Mouse (Mus musculus): ENCODE data around the gene Net1.
A peak's percentile ranks its signal among the peaks of the same experiment; 100 is the strongest.
"Not testable (repeated sequence)": the region's sequence is repeated elsewhere in the genome, so short reads cannot be mapped to it uniquely, and the experiment has no call there.

Gene Net1

DNA sequence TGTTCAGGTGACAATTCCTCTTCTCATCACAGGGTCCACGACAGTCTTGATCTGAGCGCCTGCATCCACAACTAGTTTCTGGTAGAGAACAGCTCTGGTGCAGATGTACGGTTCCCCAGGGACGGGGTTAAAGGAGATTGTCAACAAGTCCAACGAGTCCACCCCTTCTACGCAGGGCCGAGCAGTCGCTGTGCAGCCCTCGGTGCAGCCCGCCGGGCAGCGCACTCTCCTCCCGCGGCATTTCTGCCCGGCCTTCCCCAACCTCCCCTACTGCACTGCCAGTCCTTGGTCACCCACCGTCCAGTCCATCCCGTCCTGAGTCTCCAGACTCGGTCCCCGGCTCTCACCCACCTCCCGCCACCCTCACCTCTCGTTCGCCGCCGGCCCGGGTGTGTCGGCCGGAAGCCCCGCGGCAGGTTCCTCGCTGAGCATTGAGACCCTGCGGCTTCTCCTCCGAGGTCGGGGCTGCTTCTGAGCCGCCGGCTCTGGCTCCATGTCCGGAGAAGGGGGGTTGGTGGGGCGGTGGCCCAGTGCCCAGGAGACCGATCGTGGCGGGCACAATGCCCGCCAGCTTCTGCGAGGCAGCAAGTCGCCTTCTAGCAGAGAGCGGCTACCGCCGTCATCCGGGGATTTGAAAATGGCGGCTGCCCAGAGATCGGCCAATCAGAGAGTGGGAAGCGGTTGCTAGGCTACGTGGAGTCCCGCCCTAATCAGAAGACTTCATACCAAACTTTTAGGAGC is at the start of gene Net1, which contains the start of gene Tubal3:
Gene Net1, minus strand, starts transcription at position 650 of the 741 bp plus-strand sequence.
Gene Tubal3, plus strand, starts transcription at position 704 of the 741 bp plus-strand sequence.
- peak; percentile 92 for DNase-seq (ENCODE audit: low read depth, low spot score)

DNA sequence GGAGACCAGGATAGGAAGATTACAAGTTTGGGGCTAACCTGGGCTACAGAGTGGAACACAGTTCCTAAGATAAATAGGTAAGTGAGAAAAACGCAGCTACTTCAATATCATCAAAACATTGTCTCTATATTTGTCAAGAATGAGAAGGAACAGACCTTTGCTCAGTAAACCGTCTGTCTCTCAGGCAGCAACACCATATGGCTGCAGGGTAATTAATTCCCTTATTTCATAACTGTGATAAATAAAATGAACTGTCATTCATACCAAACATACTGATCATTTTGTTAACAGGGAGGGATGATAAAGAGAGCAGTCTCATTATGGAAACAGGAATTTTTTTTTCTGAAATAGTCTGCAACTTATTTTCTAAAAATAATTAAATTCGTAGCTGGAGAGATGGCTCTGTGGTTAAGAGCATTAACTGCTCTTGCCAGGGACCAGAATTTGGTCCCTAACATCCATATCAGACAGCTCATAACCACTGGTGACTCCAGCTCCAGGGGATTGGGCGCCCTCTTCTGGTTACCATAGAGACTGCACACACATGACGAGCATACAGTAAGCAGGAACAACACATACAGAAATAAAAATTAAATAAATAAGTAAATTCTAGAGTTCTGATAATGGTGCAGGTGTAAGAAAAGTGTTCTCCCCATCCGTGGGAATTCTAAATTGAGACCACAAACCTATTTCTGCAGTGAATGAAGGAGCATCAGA is 33.3 kb upstream of the Net1 start:
- DNase-seq (ENCODE audit: low read depth, low spot score) = no peak

DNA sequence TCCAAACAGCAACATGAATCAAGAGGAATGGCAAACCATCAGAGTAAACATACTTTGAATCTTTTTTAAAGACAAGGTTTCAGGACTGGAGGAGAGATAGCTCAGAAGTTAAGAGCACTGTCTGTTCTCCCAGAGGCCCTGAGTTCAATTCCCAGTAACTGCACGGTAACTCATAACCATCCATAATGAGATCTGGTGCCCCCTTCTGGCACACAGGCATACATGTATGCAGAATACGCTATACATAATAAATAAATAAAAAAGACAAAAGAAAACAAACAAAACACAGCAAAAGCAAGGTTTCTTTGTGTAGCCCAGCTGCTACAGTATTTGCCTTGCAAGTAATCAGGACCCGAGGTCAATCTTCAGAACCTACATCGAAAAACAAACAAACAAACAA is 31.5 kb upstream of the Net1 start:
- DNase-seq (ENCODE audit: low read depth, low spot score) = no peak

DNA sequence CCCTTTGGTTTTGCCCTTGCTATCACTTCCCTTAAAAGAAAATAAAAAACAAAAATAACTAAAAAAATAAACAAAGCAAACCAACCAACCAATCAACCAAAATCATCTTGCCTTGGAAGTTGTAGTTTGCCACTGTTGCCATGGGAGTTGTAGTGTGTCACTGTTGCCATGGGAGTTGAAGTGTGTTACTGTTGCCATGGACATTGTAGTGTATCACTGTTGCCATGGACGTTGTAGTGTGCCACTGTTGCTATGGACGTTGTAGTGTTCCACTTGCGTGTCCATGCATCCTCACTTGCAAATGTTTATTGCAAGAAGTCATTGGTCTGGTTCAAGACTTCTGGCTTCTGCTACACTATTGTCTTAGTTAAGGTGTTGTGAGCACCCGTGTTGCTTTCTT is 29.2 kb upstream of the Net1 start:
- no peak for DNase-seq (ENCODE audit: low read depth, low spot score)

DNA sequence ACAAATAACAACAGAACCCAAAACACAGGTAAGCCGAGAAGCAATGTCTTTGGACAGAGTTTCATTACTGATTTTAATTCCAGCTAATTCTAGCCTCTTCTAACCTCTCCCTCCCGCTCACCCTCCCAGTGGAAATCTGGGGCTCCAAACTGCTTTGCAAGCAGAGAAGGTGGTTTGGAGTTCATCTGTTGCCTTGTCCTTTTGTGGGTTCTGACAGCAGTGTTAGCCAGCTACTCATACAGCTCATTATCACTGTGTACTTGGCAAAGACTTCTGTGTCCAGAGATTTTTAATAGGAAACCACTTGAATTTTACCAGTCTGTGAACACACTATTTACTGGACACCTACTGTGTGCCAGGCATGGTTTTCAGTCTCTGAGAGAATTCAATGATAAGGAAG is 27.2 kb upstream of the Net1 start, which contains the start of gene Ucn3:
Gene Ucn3, minus strand, starts transcription at position 101 of the 400 bp plus-strand sequence.
- no peak for DNase-seq (ENCODE audit: low read depth, low spot score)

DNA sequence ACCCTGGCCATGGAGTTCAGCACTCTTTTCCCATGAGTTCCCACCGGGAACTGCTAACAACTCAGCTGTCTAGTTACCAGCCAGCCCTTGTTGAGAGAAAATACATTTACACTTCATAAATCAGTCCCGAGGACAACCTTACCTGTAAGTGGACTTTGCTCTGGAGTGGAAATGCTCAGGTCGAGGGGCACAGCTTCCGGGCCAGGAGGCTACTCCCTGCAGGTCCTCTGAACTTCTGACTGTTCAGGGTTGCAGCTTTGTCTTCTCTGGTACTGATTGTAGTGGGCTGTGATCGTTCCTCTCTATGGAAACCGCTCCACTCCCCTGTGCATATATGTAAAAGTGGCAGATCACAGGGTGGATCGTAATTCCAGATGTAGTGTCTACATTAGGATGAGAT is 26.7 kb upstream of the Net1 start:
- DNase-seq (ENCODE audit: low read depth, low spot score) = no peak

DNA sequence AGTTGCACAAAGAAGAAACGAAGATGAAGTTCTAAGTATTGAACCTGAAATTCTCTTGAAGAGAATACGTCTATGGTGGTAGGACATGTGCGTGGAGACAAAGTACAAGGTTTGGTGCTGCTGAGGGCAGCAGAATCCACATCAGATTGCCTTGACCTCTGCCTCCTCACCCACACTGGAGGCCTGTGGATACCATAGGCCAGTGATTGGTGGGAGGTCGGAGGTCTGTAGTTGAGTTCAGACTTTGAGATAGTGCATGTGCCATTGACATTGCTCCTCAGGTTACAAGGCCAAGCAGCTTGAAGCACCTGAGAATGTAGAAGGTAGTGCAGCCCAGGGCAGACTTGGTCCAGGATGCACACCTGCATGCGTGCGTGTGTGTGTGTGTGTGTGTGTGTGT is 8.0 kb upstream of the Net1 start:
- DNase-seq (ENCODE audit: low read depth, low spot score) = no peak

DNA sequence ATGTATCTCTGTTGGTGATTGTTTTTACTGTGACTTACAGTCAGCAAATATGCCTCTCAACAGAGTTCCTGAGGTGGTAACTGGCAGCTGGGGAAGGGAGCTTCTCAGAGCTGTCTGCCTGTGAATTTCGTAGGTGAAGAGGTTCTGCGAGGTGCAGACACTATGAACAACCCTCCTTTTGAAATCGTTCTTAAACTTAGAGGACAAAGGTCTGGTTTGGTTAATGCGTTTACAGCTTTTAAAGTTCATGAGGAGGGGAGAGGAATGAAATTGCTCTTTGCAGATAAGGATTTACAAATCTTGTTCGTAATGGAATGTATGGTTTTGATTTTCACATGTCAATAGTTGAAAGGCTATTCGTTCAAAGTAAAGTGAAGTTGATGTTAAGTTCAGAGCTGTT is 7.6 kb upstream of the Net1 start:
- no peak for DNase-seq (ENCODE audit: low read depth, low spot score)

DNA sequence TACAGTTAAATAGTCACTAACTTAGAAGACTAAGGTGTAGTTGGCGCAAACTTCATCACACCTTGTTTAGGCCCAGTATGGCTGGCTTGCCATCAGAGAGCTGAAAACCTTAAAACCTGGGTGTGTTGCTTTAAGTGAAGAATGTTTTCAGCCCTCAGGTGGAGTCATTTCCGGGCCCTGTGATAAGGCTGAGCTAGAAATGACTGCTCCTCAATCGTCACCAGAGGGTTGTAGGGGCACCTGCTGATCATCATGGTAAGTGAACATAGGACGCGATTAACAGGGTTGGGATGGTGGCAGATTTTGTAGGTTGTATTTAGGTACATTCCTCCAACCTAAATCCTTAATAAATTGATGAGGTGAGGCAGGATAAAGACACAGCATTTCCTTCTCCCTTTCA is 6.5 kb upstream of the Net1 start:
- no peak for DNase-seq (ENCODE audit: low read depth, low spot score)

DNA sequence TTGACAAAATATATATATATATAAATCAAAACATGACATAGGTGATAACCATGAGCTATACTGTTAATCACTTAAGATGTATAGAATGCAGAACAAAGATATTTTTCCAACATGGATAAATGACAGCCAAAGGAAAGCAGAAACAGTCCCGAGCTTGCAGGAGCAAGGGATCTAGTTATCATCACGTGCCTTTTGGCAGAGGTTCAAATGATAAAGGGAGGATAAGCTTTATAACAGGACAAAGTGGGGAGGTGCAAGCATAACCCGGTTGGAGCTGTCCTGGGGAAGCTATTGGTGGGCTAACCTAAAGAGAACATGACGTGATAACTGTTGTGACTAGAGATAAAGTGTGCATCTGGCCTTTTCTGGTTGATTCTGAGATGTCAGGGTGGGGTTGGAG is 4.5 kb downstream of the Net1 start:
- DNase-seq (ENCODE audit: low read depth, low spot score) = no peak

DNA sequence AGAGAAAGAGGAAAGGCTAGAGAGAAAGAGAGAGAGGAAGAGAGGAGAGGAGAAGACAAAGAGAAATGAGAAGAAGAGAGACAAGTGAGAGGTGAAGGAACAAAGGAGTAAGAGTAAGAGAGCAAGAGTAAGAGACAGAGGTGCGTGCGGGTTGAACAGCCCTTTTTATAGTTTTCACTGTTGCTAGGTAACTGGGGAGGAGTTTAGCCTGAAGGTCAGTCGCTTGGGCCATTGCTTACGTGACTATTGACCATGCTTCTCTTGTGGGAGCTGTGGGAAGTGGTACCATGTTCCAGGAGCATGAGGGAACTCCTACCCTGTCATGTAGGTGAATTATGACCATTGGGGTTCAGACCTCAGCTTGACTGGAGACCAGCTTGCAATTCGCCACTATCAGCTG is 7.7 kb downstream of the Net1 start:
- no peak for DNase-seq (ENCODE audit: low read depth, low spot score)

DNA sequence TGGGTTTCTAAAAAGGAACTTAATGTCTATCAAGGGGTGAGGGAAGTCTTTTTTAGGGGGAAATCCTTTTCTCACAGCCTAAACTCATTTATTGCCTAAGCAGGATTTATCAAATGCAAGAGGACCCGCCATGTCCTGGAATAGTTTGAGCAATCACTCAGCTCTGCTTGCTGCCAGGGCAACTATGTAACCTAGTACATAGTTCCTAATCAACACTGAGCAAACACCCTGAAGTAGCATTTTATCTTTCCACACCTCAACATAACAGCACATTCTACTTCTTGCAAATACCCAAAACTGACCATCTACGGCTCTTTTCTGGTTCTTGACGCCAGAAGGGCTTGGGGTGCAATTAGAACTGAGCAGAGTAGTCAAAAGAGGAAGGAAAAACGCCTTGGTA is 9.8 kb downstream of the Net1 start:
- DNase-seq (ENCODE audit: low read depth, low spot score) = no peak

DNA sequence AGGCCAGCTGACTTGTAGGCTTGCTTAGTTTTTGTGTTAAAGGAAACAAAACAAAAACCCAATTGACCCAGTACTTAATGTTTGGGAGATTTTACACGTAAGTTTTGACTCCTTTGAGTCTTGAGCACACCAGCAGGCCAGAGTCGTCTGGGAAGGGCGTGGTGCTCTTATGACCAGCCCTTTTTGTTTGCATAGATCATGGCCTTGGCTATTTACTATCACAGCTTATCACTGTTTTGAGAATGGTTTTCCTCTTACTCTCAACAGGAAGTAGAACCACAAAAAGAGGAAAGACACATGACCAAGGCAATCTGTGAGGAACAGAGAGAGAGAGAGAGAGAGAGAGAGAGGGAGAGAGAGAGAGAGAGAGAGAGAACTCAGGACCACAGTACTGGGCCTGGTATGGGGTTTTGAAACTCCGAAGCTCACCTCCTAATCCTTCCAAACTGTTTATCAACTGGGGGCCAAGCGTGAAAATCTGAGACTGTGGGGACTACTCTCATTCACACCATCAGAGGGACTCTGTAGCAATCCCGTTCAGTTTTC is 10.8 kb downstream of the Net1 start:
- DNase-seq (ENCODE audit: low read depth, low spot score) = no peak

DNA sequence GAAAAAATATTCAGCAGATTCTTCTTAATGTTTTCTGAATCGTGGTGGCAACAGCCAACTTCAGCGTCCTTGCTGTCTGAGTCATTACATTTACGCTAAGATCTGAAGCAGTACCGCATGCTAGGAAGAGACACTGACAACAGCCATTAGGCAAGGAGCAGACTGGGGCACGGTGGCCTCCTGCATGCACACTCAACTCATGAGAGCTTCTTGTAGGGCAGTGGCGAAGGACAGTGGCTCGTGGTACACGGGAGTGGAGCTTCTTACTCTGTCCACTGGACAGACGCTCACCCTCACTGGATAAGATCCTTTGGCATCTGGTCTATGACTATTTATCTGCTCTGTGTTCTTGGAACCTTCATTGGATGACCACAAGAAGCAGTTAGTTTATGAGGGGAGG is 18.7 kb downstream of the Net1 start:
- no peak for DNase-seq (ENCODE audit: low read depth, low spot score)

DNA sequence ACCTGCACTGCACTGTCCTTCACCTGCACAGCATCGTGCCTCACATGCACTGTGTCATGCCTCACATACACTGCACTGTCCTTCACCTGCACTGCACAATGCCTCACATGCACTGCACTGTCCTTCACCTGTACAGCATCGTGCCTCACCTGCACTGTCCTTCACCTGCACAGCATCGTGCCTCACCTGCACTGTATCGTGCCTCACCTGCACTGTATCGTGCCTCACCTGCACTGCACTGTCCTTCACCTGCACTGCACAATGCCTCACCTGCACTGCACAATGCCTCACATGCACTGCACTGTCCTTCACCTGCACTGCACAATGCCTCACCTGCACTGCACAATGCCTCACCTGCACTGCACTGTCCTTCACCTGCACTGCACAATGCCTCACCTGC is 19.8 kb downstream of the Net1 start:
- not testable (repeated sequence) for DNase-seq (ENCODE audit: low read depth, low spot score)

DNA sequence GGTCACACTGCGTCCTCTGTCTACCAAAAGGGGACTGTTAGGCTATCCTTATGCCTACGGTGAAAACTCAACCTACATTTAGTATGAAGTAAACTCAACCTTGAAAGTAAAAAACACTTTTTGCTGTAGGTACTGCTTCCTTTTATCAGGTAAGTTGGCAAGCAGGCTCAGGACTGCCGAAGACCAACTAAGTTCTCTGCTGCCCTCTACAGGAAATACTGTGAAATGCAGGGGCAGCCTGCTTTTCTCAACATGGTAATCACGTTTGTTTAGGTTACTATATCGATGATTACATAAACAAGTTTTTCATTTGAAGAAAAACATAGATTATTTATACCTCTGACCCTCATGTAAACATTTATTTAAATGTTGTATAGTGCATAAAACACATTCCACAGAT is 21.1 kb downstream of the Net1 start:
- peak; percentile 72 for DNase-seq (ENCODE audit: low read depth, low spot score)

DNA sequence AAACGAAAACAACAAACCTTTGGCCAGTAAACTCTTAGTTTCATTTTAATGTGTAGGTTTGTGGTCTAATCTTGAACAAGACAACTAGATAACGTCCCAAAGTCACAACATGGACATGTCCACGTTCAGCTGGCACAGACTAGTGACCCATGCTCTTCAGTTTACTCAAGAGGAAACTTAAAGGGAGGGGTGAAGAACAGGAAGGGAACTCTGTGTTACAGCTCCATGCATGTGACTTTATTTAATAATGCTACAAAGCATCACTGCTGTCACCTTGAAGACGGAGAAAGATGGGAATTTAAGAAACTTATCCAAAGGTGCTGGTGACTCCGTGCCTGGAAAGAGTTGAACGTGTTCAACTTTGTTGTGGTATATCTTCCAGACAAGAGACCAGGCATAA is 22.0 kb downstream of the Net1 start:
- no peak for DNase-seq (ENCODE audit: low read depth, low spot score)

DNA sequence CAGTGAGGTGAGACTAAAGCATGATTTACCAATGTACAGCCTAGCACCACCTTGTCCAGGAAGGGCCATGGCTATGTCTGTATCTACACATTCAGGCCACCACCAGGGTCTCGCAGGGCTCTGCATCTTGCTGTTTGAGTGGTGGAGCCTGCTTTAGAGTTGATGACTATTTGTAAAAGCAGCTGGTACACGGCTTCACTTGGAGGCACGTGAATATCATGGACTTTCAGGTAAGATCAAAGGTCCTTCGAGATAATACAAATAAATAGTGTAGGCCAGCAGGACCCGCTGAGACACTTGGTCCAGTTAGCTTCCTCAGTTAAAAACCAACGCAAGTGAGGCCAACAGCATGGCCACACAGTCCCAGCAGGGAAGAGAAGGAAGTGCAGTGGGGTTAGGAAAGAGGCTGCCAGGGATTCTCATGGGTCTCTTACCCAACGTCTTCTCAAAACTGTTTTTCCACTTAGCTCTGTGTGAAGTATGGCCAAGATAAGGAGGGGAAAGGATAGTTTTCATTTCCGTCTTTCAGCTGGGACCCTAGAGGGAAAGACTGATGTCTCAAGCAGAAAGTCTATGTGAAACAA is 22.5 kb downstream of the Net1 start:
- DNase-seq (ENCODE audit: low read depth, low spot score) = no peak

DNA sequence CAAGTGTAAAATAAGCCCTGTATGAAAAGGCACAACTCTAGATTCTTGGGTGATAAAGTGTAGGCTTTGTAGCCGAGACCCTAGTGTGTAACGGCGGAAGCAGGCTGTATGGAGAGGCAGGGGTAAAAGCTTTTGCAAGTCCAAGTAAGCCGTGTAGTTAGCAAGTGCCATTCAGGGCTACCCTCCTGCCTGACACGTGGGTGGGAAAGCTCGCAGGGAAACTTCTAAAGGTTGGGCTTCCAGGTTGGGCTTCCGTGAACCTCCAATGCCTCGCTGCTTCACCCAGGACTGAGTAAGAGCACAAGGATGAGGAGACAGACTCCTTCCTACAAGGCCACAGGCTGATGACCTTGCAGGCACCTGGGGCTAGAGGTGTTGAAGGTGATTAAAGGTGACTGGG is 23.5 kb downstream of the Net1 start:
- DNase-seq (ENCODE audit: low read depth, low spot score) = no peak

DNA sequence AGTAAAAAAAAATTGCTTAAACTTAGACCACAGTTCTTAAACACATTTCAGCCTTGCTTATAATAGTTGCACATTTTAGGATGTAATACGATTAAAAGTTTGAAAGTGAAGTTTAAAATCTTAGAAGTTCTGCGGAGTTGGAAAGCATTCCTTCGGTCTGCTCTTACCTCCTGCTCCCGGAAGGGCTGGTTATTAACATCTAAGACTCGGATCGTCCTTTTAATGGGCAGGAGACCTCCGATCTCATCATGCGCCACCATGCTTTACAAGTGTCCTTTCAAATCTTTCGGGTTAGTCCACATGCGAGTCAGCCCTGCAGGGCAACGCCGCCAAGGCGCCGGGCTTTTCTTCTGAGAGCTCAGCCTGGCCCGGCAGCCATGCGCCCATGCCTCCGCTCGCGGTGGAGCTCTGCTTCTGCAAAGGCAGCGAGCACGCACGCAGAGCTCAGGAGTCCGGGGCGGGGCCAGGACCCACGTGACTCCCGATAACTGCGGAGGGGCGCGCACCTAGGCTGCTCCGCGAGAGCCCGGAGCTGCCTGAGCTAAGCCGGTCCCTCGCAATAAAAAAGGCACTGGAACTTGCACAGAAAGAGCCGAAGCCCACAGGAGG is 24.8 kb downstream of the Net1 start:
- DNase-seq (ENCODE audit: low read depth, low spot score) = peak; percentile 91

DNA sequence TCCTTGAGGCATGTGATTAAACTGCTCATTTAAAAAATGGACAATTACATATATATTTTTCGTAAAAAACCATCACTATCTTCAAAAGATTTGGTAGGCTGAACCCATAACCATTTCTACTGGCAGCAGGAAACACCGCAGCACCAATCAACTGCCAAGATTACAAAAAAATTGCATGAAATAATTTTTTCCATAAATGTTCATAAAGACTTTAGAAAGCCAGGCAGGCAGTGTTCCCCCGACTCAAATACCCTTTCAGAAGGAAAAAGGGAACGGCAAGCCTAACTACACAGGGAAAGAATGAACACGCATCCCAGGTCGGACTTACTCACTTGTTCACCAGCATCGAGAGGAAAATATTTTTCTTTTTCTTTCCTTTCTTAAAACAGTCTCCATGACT is 25.4 kb downstream of the Net1 start:
- no peak for DNase-seq (ENCODE audit: low read depth, low spot score)

DNA sequence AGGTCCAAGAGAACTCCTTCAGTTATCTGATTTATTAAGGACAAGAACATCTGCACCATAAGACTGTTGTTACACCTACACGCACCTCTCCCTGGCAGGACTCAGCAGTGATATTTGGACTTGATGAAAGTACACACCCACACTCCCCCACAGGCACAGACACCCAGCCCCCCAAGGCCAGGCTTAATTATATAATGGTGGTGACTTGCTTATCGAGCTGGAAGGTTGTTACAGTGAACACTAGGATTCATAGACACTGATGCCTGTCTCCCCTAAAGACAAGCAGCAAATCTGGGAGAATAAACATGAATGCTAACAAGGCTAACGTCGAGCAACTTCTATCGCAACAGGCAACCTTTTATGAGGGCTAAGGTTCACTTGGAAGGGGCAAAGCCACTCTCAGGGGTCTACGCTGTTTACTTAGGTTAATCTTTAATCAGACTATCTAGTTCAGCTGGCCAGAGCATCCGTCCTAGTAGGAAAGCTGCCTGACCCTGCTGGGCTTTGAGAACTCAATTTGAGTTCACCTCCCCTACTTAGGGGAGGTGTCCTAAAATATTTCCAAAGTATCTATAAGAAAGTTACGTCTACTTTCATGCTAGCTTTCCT is 26.4 kb downstream of the Net1 start:
- no peak for DNase-seq (ENCODE audit: low read depth, low spot score)

Measured in mesoderm, embryonic 11.5 days (tissue).